Mouse (Mus musculus) gastrocnemius, adult 18-20 months (tissue): Measurements from ENCODE around the gene Fam169b. TPM values are rescaled to one million over a fixed set of nuclear protein-coding genes. Genes with fewer than 3 reads are reported as not detected.
A peak's percentile ranks its signal among the peaks of the same experiment; 100 is the strongest.

ENCODE experiments used
- DNase-seq: peaks from one replicate; pipeline ENCODE4 v3.0.0; 2021; ENCODE audit warnings: low spot score
- total RNA-seq, 2 experiments: library from RNA; stranded (reverse); gene quantifications; 2 replicates each; pipeline ENCODE4 v1.2.3; 2021

Fam169b gene
- total RNA-seq, 2 experiments from 2014 or later = 0.14 to 0.23 TPM

GRCm38 (mm10) chr7:68318006-68318788 lies 44.6 kb downstream of the Fam169b start:
- peak; percentile 36 for DNase-seq

GRCm38 (mm10) chr7:68318979-68319378 lies 45.3 kb downstream of the Fam169b start:
- DNase-seq = no peak

GRCm38 (mm10) chr7:68320078-68320810 lies 46.6 kb downstream of the Fam169b start:
- peak; percentile 56 for DNase-seq

GRCm38 (mm10) chr7:68323051-68323450 lies 49.4 kb downstream of the Fam169b start:
- DNase-seq = no peak

GRCm38 (mm10) chr7:68326190-68326722 lies 52.6 kb downstream of the Fam169b start:
- no peak for DNase-seq

- DNase-seq = no peak
Observed at GRCm38 (mm10) chr7:68329000-68329399, 55.4 kb downstream of the Fam169b start.

GRCm38 (mm10) chr7:68332799-68333198 lies 59.2 kb downstream of the Fam169b start:
- no peak for DNase-seq

GRCm38 (mm10) chr7:68337080-68337781 lies 63.6 kb downstream of the Fam169b start:
- peak; percentile 35 for DNase-seq

GRCm38 (mm10) chr7:68338680-68339079 lies 65.0 kb downstream of the Fam169b start:
- no peak for DNase-seq

- DNase-seq = no peak
Observed at GRCm38 (mm10) chr7:68344561-68344960, 70.9 kb downstream of the Fam169b start.

GRCm38 (mm10) chr7:68345963-68346362 lies 72.3 kb downstream of the Fam169b start:
- DNase-seq = no peak

GRCm38 (mm10) chr7:68355325-68356076 lies 81.9 kb downstream of the Fam169b start:
- DNase-seq = no peak

GRCm38 (mm10) chr7:68357407-68357806 lies 83.8 kb downstream of the Fam169b start:
- peak; percentile 57 for DNase-seq

- no peak for DNase-seq
Observed at GRCm38 (mm10) chr7:68362609-68363008, 89.0 kb downstream of the Fam169b start.

- no peak for DNase-seq
Observed at GRCm38 (mm10) chr7:68365711-68366110, 92.1 kb downstream of the Fam169b start.

GRCm38 (mm10) chr7:68368948-68369347 lies 95.3 kb downstream of the Fam169b start:
- DNase-seq = no peak

- peak; percentile 58 for DNase-seq
Observed at GRCm38 (mm10) chr7:68369694-68370093, 96.1 kb downstream of the Fam169b start.

- peak; percentile 58 for DNase-seq
Observed at GRCm38 (mm10) chr7:68374109-68374857, 100.6 kb downstream of the Fam169b start.

- DNase-seq = no peak
Observed at GRCm38 (mm10) chr7:68382187-68382586, 108.5 kb downstream of the Fam169b start.

GRCm38 (mm10) chr7:68386767-68387166 lies 113.1 kb downstream of the Fam169b start:
- DNase-seq = no peak
